Mouse (Mus musculus) heart, postnatal 0 days (tissue): ENCODE data around the gene Arrdc1. TPM values are rescaled to one million over a fixed set of nuclear protein-coding genes. Genes with fewer than 3 reads are reported as not detected.
A peak's percentile ranks its signal among the peaks of the same experiment; 100 is the strongest.
"Not testable (repeated sequence)": the region's sequence is repeated elsewhere in the genome, so short reads cannot be mapped to it uniquely, and the experiment has no call there.

Experiments used
- ATAC-seq: fragments of 200-750 bp; cut with Nextera tagmentation; 2 replicates; pipeline ENCODE4 v1.8.0; 2017; ENCODE audit warnings: low read depth, moderate number of reproducible peaks, moderate library complexity; ENCODE audit not compliant: insufficient read depth
- DNase-seq: peaks from one replicate; pipeline ENCODE4 v3.0.0-alpha.2; 2016; ENCODE audit warnings: low spot score
- H3K27ac ChIP-seq: fragments of 300-500 bp; sonication (generic); 2 replicates; pipeline ENCODE4 v1.5.1; 2014; ENCODE audit warnings: low read depth, mild to moderate bottlenecking
- H3K27me3 ChIP-seq: fragments of 300-500 bp; sonication (generic); 2 replicates; pipeline ENCODE4 v1.6.1; 2014; ENCODE audit warnings: low read length, mixed read lengths; ENCODE audit not compliant: control insufficient read depth, insufficient read depth
- H3K36me3 ChIP-seq: fragments of 300-500 bp; sonication (generic); replicated peaks from 2 replicates; pipeline ENCODE4 v1.6.1; 2014; ENCODE audit warnings: low read length, mixed read lengths; ENCODE audit not compliant: control insufficient read depth, insufficient read depth
- H3K4me1 ChIP-seq: fragments of 300-500 bp; sonication (generic); 2 replicates; pipeline ENCODE4 v1.6.1; 2014; ENCODE audit warnings: antibody characterized with exemption; ENCODE audit not compliant: control insufficient read depth, insufficient read depth
- H3K4me2 ChIP-seq: fragments of 300-500 bp; sonication (generic); 2 replicates; pipeline ENCODE4 v1.6.1; 2014; ENCODE audit warnings: low read depth, mild to moderate bottlenecking, low read length, moderate library complexity
- H3K4me3 ChIP-seq: fragments of 300-500 bp; sonication (generic); 2 replicates; pipeline ENCODE4 v1.5.1; 2014; ENCODE audit warnings: low read depth, low read length
- H3K9ac ChIP-seq: fragments of 300-500 bp; sonication (generic); replicated peaks from 2 replicates; pipeline ENCODE4 v1.6.1; 2014; ENCODE audit warnings: low read depth, low read length, mixed read lengths
- H3K9me3 ChIP-seq: fragments of 300-500 bp; sonication (generic); replicated peaks from 2 replicates; pipeline ENCODE4 v1.6.1; 2016; ENCODE audit warnings: low read length; ENCODE audit not compliant: control insufficient read depth
- CTCF ChIP-seq: IDR thresholded peaks from 2 replicates; pipeline ENCODE4 v1.5.1; 2016; ENCODE audit warnings: antibody characterized with exemption, control low read depth, low read depth
- EP300 ChIP-seq: IDR thresholded peaks from 2 replicates; pipeline ENCODE4 v1.6.1; 2016; ENCODE audit warnings: antibody characterized with exemption, low read depth
- WGBS: fragments of 180-500 bp; shearing (Covaris S2); extraction: QIAGEN DNeasy Blood & Tissue Kit; methylation state at CpG from one replicate; pipeline ENCODE4 v1.1.7; 2014; 5-methylcytosine and 5-hydroxymethylcytosine counted together
- polyA plus RNA-seq: library from polyadenylated mRNA; unstranded; fragments of >200 nt; fragmentation: Nextera tagmentation; extraction: Ambion mirVana; gene quantifications from 2 replicates; pipeline ENCODE4 v1.2.1, GENCODE M21; 2015
- total RNA-seq: library from RNA; depleted of rRNA; stranded (reverse); fragments of >200 nt; gene quantifications from 2 replicates; pipeline ENCODE4 v1.2.3, GENCODE M21; 2014; ENCODE audit warnings: low replicate concordance

Gene Arrdc1
- total and polyA plus RNA-seq, 2 experiments from 2014 or later = 11.9 to 12.2 TPM

- H3K27me3 ChIP-seq = no peaks in the 10 kb centered on the region
- H3K27ac ChIP-seq = peak within 1 kb of the TSS; percentile 33
- peak within 1 kb of the TSS; percentile 86 for H3K4me3 ChIP-seq
- peak within 1 kb of the TSS; percentile 97 for H3K4me2 ChIP-seq
- H3K9me3 ChIP-seq = no peaks in the 10 kb centered on the region
- peaks cover 25% of the 10 kb centered on the region; the same call in 1 of the 2 replicates for H3K36me3 ChIP-seq
- peaks cover 5% of the 10 kb centered on the region; the same call in 1 of the 2 replicates for H3K4me1 ChIP-seq
- ATAC-seq = peak; percentile 99
- H3K9ac ChIP-seq = peak within 1 kb of the TSS; percentile 81
- peak; percentile 93 for DNase-seq
- WGBS = under 1% methylated on average over 89 of the region's 108 CpGs
- TF ChIP-seq EP300 (no peak), CTCF (no peak)
Observed at GRCm38 (mm10) chr2:24949421-24950188, 14.6 kb upstream of the Arrdc1 start, which contains the start of gene Zmynd19. Gene Zmynd19, plus strand, starts transcription at chr2:24949792.

GRCm38 (mm10) chr2:24944304-24944703 is 9.3 kb upstream of the Arrdc1 start:
- not testable (repeated sequence) for ATAC-seq, H3K36me3 ChIP-seq, H3K4me1 ChIP-seq, H3K27ac ChIP-seq, H3K4me2 ChIP-seq, H3K4me3 ChIP-seq, H3K9me3 ChIP-seq, DNase-seq, H3K27me3 ChIP-seq, H3K9ac ChIP-seq
- TF ChIP-seq CTCF = peak; percentile 45; the same call in 1 of the 2 replicates
- WGBS = 25% methylated on average over 2 of the region's 2 CpGs

- H3K36me3 ChIP-seq = no peaks in the 10 kb centered on the region
- H3K4me1 ChIP-seq = no peaks in the 10 kb centered on the region
- no peak overlapping the region for H3K27ac ChIP-seq
- DNase-seq (no peak), ATAC-seq (no peak)
- no peaks in the 10 kb centered on the region for H3K27me3 ChIP-seq
- H3K9me3 ChIP-seq = no peaks in the 10 kb centered on the region
- H3K4me3 ChIP-seq = no peak overlapping the region
- no peak overlapping the region for H3K9ac ChIP-seq
- no peak overlapping the region for H3K4me2 ChIP-seq
- no peak for TF ChIP-seq EP300
- TF ChIP-seq CTCF = no peak
- 54% methylated on average over 4 of the region's 4 CpGs for WGBS
Observed at GRCm38 (mm10) chr2:24942092-24942491, 7.0 kb upstream of the Arrdc1 start.

- peak; percentile 42 for ATAC-seq
- peak overlapping the region; percentile 68 for H3K9ac ChIP-seq
- peak overlapping the region; percentile 93 for H3K4me2 ChIP-seq
- H3K27me3 ChIP-seq = no peaks in the 10 kb centered on the region
- no peaks in the 10 kb centered on the region for H3K9me3 ChIP-seq
- TF ChIP-seq CTCF = no peak
- no peak for TF ChIP-seq EP300
- no peaks in the 10 kb centered on the region for H3K36me3 ChIP-seq
- 0 out of 2 replicates have a peak overlapping the region, but pooled peaks have one; percentile 13 for H3K27ac ChIP-seq
- WGBS = 10% methylated on average over 19 of the region's 19 CpGs
- H3K4me1 ChIP-seq = 0 out of 2 replicates have a peak, but pooled peaks cover 6% of the 10 kb centered on the region
- peak overlapping the region; percentile 67 for H3K4me3 ChIP-seq
- no peak for DNase-seq
Observed at GRCm38 (mm10) chr2:24934441-24934963, 550 bp downstream of the Arrdc1 start.

- H3K4me1 ChIP-seq = 0 out of 2 replicates have a peak, but pooled peaks cover 6% of the 10 kb centered on the region
- H3K27me3 ChIP-seq = no peaks in the 10 kb centered on the region
- WGBS = 88% methylated on average over 5 of the region's 5 CpGs
- no peaks in the 10 kb centered on the region for H3K36me3 ChIP-seq
- TF ChIP-seq CTCF (no peak), EP300 (no peak)
- H3K9ac ChIP-seq = no peak overlapping the region
- H3K9me3 ChIP-seq = no peaks in the 10 kb centered on the region
- H3K4me2 ChIP-seq = no peak overlapping the region
- ATAC-seq (no peak), DNase-seq (no peak)
- H3K27ac ChIP-seq = no peak overlapping the region
- no peak overlapping the region for H3K4me3 ChIP-seq
Observed at GRCm38 (mm10) chr2:24929593-24929992, 5.5 kb downstream of the Arrdc1 start.
